Mouse (Mus musculus) testis, adult 2 months (tissue): ENCODE measurements around the gene Nat9.

ENCODE experiments used
- CTCF ChIP-seq: fragments of 200-500 bp; IDR thresholded peaks from 2 replicates; pipeline ENCODE4 v1.5.1; 2012; ENCODE audit warnings: low read depth, mild to moderate bottlenecking, inconsistent platforms, low read length, moderate library complexity; ENCODE audit not compliant: control insufficient read depth, insufficient read depth, insufficient replicate concordance
- POLR2A ChIP-seq: fragments of 200-500 bp; IDR thresholded peaks from 2 replicates; pipeline ENCODE4 v1.6.1; 2012; ENCODE audit warnings: low read depth, mild to moderate bottlenecking, inconsistent platforms, low read length, moderate library complexity; ENCODE audit not compliant: control insufficient read depth

DNA sequence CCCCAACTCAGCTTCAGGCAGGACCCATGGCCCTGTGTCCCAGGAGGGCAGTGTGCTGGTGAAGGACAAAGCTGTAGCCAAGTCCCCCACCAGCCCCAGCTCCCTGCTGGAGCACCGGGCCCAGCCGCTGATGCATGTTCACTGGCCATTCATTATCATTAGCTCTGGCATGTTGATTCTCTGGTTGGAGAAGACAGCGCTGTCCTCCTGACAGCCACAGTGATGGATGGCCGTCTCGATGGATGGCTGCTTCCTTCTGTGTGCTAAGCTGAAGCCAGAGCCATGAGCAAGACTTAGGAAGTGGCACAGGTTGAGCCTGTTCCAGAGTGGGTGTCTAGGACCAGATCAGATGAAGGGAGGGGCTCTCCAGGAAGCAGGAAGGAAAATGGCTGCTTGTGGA, 48.9 kb upstream of the Nat9 start:
- TF ChIP-seq POLR2A (no peak), CTCF (no peak)
